Mouse (Mus musculus) MEL (cell line): ENCODE data around the gene Mrtfa.

Source experiments
- MEF2A ChIP-seq: IDR thresholded peaks from 2 replicates; pipeline ENCODE4 v1.6.1; 2014; ENCODE audit warnings: low read depth, mild to moderate bottlenecking, inconsistent platforms, low read length, improper control_type of control experiment; ENCODE audit not compliant: poor library complexity, insufficient replicate concordance, severe bottlenecking; ENCODE audit errors: extremely low read depth
- POLR2AphosphoS5 ChIP-seq: IDR thresholded peaks from 2 replicates; pipeline ENCODE4 v1.6.1; 2012; ENCODE audit warnings: low read depth, borderline replicate concordance, mild to moderate bottlenecking, inconsistent platforms, low read length, moderate library complexity, mixed read lengths
- USF2 ChIP-seq, 2 experiments: IDR thresholded peaks; 2 replicates each; pipeline ENCODE4 v1.6.1; 2011 to 2012; ENCODE audit warnings: improper control_type of control experiment in 2 of 2, low read length in 2 of 2, borderline replicate concordance in 1 of 2, inconsistent platforms in 1 of 2, low read depth in 1 of 2, mild to moderate bottlenecking in 1 of 2; ENCODE audit not compliant: insufficient read depth in 1 of 2

GRCm38 (mm10) chr15:81022437-81022836 lies 168.1 kb downstream of the Mrtfa start:
- TF ChIP-seq POLR2AphosphoS5 (no peak), MEF2A (no peak), USF2 (IDR thresholded peaks at IDR 0.05; ENCODE audit: borderline replicate concordance in 1 of 2, insufficient read depth in 1 of 2, low read depth in 1 of 2, low read length in 2 of 2) (no peak)
